Mouse (Mus musculus) B cell, adult 62 days (primary cell): ENCODE measurements around the gene Ttc17. TPM values are rescaled to one million over a fixed set of nuclear protein-coding genes. Genes with fewer than 3 reads are reported as not detected.

ENCODE experiments used
- total RNA-seq: library from RNA; stranded (reverse); gene quantifications from 4 replicates; pipeline ENCODE4 v1.2.4, GENCODE M21; 2023

Gene Ttc17
- 47.0 to 59.2 TPM (median 52.7 TPM) in 4 replicates for total RNA-seq

DNA sequence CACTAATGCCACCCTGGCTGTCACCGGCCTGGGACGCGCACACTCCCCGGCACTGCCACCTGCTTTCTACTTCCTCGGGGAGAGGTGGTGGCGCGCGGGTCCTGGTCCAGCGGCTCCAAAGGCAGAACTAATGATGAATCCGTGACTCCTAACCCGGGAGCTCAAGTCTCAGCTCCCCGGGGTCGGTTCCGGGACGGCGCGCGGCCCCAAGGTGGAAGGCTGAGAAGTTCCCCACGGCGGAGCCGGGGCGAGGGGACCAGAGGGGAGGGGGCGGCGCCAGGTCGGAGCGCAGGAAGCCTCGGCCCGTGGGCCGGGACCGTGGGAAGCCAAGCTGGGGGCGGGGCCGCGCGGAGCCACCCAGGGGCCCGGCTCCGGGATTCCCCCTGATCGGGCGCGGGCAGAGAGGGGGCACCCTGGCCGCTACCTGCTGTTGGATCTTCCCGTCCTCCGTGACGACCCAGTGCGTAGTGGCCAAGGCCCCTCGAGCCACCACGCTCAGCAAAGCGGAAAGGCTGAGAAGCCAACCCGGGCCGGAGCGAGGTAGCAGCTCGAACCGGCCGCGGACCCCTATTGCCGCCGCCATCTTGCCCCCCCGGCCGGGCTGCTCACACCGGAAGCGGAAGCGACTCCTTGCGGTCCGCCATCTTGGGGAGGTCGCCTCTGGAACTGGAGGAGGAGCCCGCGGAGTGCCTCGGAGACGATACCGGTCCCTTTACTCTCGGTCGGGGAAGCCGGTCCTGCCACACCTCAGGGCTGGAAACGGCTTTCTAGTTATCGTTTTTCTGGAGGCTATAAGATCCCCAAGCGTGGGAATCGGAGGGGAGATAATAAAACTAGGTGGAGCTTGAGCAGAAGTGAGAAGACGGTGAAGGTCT is at the start of gene Ttc17:
Gene Ttc17 (minus strand): TSS at position 607 of the 875 bp plus-strand sequence.

Other genes starting within 250 kb of the Ttc17 start
- gene Hsd17b12, start 248.7 kb downstream of the Ttc17 start, total RNA-seq, result 33.6 to 43.8 TPM (median 36.3 TPM) in 4 replicates
- gene Api5, start 31.4 kb upstream of the Ttc17 start, total RNA-seq, result 67.6 to 78.8 TPM (median 74.7 TPM) in 4 replicates